Mouse (Mus musculus): ENCODE data around the gene Zic1. TPM values are rescaled to one million over a fixed set of nuclear protein-coding genes. Genes with fewer than 3 reads are reported as not detected.

The Zic1 gene
- total RNA-seq, 2 experiments from 2014 or later: 12.4 to 13.8 TPM

- DNase-seq (ENCODE audit: low spot score in 2 of 2): no peak
- intact Hi-C loops (cut with DNase I): no loop called here
These were observed 5.4 kb upstream of the Zic1 start for GRCm38 (mm10) chr9:91371011-91371410.

- DNase-seq (ENCODE audit: low spot score in 2 of 2): no peak
- intact Hi-C loops (cut with DNase I): no loop called here
These were observed 4.6 kb upstream of the Zic1 start for GRCm38 (mm10) chr9:91370191-91370708.

- DNase-seq (ENCODE audit: low spot score in 2 of 2): no peak
- intact Hi-C loops (cut with DNase I): no loop called here
These were observed 3.8 kb upstream of the Zic1 start for GRCm38 (mm10) chr9:91369293-91369991.

- no peak for DNase-seq (ENCODE audit: low spot score in 2 of 2)
- intact Hi-C loops (cut with DNase I): no loop called here
These were observed 3.3 kb upstream of the Zic1 start for GRCm38 (mm10) chr9:91368946-91369292.

- intact Hi-C loops (cut with DNase I): no loop called here
These were observed 2.5 kb upstream of the Zic1 start for GRCm38 (mm10) chr9:91368150-91368549.

GRCm38 (mm10) chr9:91366999-91367811 is 1.6 kb upstream of the Zic1 start:
- intact Hi-C loops (cut with DNase I): no loop called here
- no peak for DNase-seq (ENCODE audit: low spot score in 2 of 2)

More at GRCm38 (mm10) chr9:91368150-91368549, 2.5 kb upstream of the Zic1 start:
- no peak for DNase-seq (ENCODE audit: low spot score in 2 of 2)

GRCm38 (mm10) chr9:91366226-91366998 is 802 bp upstream of the Zic1 start:
- intact Hi-C loops (cut with DNase I): no loop called here
- DNase-seq (ENCODE audit: low spot score in 2 of 2): no peak

- no peak for DNase-seq (ENCODE audit: low spot score in 2 of 2)
- intact Hi-C loops (cut with DNase I): loop anchor here (5.0 kb wide), 1 partner anchor 42 kb away; no protein-coding TSS in a partner anchor
These were observed 574 bp downstream of the Zic1 start for GRCm38 (mm10) chr9:91364971-91365501.

- intact Hi-C loops (cut with DNase I): loop anchor here (5.0 kb wide), 1 partner anchor 43 kb away; no protein-coding TSS in a partner anchor
- no peak for DNase-seq (ENCODE audit: low spot score in 2 of 2)
These were observed 1.3 kb downstream of the Zic1 start for GRCm38 (mm10) chr9:91364127-91364970.

- intact Hi-C loops (cut with DNase I): loop anchor here (5.0 kb wide), 1 partner anchor 44 kb away; no protein-coding TSS in a partner anchor
- no peak for DNase-seq (ENCODE audit: low spot score in 2 of 2)
These were observed 1.8 kb downstream of the Zic1 start for GRCm38 (mm10) chr9:91363814-91364126.

GRCm38 (mm10) chr9:91363011-91363730 is 2.4 kb downstream of the Zic1 start:
- intact Hi-C loops (cut with DNase I): loop anchor here (5.0 kb wide), 1 partner anchor 44 kb away; no protein-coding TSS in a partner anchor
- DNase-seq (ENCODE audit: low spot score in 2 of 2): no peak

- intact Hi-C loops (cut with DNase I): loop anchor here (5.0 kb wide), 1 partner anchor 45 kb away; no protein-coding TSS in a partner anchor
- DNase-seq (ENCODE audit: low spot score in 2 of 2): no peak
These were observed 3.6 kb downstream of the Zic1 start, which contains the start of gene Zic4 for GRCm38 (mm10) chr9:91361856-91362601. Zic4 (plus strand) TSS chr9:91362413.

GRCm38 (mm10) chr9:91361033-91361855 is 4.4 kb downstream of the Zic1 start:
- no peak for DNase-seq (ENCODE audit: low spot score in 2 of 2)

GRCm38 (mm10) chr9:91360151-91361032 is 5.2 kb downstream of the Zic1 start:
- intact Hi-C loops (cut with DNase I): loop anchor here (5.0 kb wide), 1 partner anchor 47 kb away; no protein-coding TSS in a partner anchor
- DNase-seq (ENCODE audit: low spot score in 2 of 2): no peak

More at GRCm38 (mm10) chr9:91361033-91361855, 4.4 kb downstream of the Zic1 start:
- intact Hi-C loops (cut with DNase I): loop anchor here (5.0 kb wide), 1 partner anchor 46 kb away; no protein-coding TSS in a partner anchor

Measured in left cerebral cortex, postnatal 14 days (tissue).